Mouse (Mus musculus): ENCODE data around the gene Ccdc177. TPM values are rescaled to one million over a fixed set of nuclear protein-coding genes. Genes with fewer than 3 reads are reported as not detected.

Ccdc177 gene
- polyA plus RNA-seq, 1 experiment: 5.6 TPM

DNA sequence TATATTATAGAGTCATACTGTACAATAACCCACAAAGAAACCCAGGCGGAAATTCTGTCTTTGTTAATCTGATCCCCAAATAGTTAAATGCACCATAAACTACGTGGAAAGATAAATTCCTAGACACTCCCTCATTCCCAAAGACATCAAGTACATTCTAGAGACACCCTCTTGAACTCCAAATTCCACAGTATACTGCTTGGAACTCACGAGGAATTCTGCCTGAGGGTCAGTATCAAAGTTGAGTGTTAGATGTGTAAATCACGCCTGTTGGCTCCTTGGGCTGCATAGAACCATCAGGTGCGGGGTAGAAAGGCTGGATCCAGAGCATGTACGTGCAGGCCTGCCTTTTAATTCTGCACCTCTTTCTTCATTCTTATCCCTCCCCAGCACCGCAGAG, 14.3 kb upstream of the Ccdc177 start:
- Histone ChIP-seq H3K4me1 (ENCODE audit: control insufficient read depth, insufficient read depth, low read length) (no peaks in the 10 kb centered on the region), H3K27ac (ENCODE audit: insufficient read depth, low read length) (no peak overlapping the region), H3K4me3 (ENCODE audit: insufficient read depth, low read length) (no peak overlapping the region)
- TF ChIP-seq CTCF (IDR thresholded peaks at IDR 0.05; ENCODE audit: extremely low read depth, insufficient read depth, low read length) (no peak), POLR2A (IDR thresholded peaks at IDR 0.05; ENCODE audit: extremely low read depth, insufficient read depth, low read length) (no peak)

DNA sequence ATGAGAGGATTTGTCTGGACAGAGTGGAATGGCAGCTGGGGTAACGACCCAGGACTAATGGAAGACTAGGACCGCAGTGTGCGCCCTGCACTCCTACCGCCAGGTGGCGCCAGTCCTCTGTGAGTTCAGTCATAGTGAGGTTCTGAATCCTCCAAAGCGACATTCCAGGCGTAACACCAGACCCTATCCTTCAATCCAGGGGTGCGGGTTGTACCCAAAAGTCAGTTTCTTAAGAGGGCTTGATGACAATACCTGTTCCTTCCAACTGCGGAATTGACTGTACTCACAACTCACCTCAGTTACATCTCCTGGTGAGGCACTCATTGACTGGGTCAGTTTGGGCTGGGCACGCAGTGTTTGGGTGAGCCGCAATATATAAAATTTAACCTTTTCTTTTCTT, 9.2 kb upstream of the Ccdc177 start:
- Histone ChIP-seq H3K4me1 (ENCODE audit: control insufficient read depth, insufficient read depth, low read length) (no peaks in the 10 kb centered on the region), H3K27ac (ENCODE audit: insufficient read depth, low read length) (no peak overlapping the region), H3K4me3 (ENCODE audit: insufficient read depth, low read length) (no peak overlapping the region)
- TF ChIP-seq CTCF (IDR thresholded peaks at IDR 0.05; ENCODE audit: extremely low read depth, insufficient read depth, low read length): peak; percentile 91
- no peak for TF ChIP-seq POLR2A (IDR thresholded peaks at IDR 0.05; ENCODE audit: extremely low read depth, insufficient read depth, low read length)

DNA sequence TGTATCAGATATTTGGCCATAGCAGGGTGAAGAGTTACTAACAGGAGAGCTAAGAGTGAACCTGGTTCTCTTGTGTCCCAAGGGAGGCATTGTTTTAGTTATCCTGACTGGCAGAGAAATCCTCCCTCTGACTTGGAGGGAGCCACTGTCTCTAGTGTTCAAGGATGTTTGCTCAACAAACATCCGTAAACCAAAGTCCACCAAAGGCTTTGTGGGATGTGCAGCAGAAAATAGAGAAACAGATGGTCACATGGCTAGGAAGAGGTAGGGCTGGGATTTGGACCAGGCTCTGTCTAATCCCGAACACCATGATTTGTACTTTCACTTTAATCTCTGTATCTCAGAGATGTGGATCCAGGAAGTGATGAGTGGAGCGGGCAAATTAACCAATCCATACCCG, 3.6 kb upstream of the Ccdc177 start:
- TF ChIP-seq POLR2A (IDR thresholded peaks at IDR 0.05; ENCODE audit: extremely low read depth, insufficient read depth, low read length): no peak
- TF ChIP-seq CTCF (IDR thresholded peaks at IDR 0.05; ENCODE audit: extremely low read depth, insufficient read depth, low read length): no peak
- no peaks in the 10 kb centered on the region for H3K4me1 ChIP-seq (ENCODE audit: control insufficient read depth, insufficient read depth, low read length)
- H3K27ac ChIP-seq (ENCODE audit: insufficient read depth, low read length): no peak overlapping the region
- H3K4me3 ChIP-seq (ENCODE audit: insufficient read depth, low read length): no peak overlapping the region

DNA sequence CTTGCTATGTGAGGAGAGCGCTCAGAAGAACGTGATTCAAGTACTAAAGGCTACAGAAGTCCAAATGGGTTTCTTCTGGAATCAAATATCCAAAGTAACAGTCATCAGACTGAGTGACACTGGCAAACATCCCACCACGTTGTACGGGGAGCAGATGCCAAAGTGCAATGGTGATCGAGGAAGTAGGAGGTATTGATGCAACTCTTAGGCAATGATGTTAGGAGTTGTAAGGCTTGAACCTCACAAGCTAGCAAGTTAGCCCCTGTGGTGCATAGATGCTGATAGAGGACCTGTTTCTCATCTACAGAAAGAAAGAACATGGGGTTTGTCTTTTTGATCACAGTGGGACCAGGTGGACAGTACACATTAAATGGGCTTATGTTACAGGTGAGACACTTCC, 2.5 kb upstream of the Ccdc177 start:
- TF ChIP-seq POLR2A (IDR thresholded peaks at IDR 0.05; ENCODE audit: extremely low read depth, insufficient read depth, low read length) (no peak), CTCF (IDR thresholded peaks at IDR 0.05; ENCODE audit: extremely low read depth, insufficient read depth, low read length) (no peak)
- Histone ChIP-seq H3K4me1 (ENCODE audit: control insufficient read depth, insufficient read depth, low read length) (no peaks in the 10 kb centered on the region), H3K27ac (ENCODE audit: insufficient read depth, low read length) (no peak overlapping the region)

DNA sequence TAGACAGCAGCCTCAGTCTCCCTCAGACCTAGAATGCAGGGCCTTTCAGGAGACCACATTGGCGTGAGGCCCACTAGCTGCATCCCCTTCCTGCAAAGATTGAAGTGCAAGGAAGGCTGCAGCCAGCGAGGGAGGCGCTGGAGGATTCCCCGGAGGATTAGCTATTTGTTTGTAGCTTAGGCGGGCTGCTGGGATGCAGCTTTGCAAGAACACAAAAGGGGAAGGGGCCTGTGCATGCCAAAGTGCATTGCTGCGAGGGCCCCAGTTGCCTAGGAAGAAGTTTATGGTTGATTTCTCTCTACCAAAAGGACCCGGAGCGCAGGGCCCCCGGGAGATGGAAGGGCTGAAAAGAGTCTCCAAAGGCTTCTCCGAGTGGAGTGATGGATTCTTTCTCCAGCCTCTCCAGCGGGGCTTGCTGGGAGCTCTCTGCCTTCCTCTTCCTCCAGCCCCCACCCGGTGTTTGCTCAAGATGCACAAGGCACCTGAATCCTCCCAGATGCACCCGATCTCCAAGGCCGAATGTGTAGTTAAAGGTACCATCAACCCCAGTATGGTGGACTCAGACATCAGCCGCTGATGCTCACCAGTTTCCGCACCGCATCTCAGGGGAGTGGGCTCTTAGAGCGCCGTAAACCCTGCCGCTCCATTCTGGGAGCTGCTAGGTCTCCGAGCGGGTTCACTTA, 633 bp downstream of the Ccdc177 start:
- TF ChIP-seq CTCF (IDR thresholded peaks at IDR 0.05; ENCODE audit: extremely low read depth, insufficient read depth, low read length) (no peak), POLR2A (IDR thresholded peaks at IDR 0.05; ENCODE audit: extremely low read depth, insufficient read depth, low read length) (no peak)
- Histone ChIP-seq H3K4me3 (ENCODE audit: insufficient read depth, low read length) (peak overlapping the region; percentile 59), H3K27ac (ENCODE audit: insufficient read depth, low read length) (peak overlapping the region; percentile 42)

More for the DNA sequence above, 2.5 kb upstream of the Ccdc177 start:
- no peak overlapping the region for H3K4me3 ChIP-seq (ENCODE audit: insufficient read depth, low read length)

DNA sequence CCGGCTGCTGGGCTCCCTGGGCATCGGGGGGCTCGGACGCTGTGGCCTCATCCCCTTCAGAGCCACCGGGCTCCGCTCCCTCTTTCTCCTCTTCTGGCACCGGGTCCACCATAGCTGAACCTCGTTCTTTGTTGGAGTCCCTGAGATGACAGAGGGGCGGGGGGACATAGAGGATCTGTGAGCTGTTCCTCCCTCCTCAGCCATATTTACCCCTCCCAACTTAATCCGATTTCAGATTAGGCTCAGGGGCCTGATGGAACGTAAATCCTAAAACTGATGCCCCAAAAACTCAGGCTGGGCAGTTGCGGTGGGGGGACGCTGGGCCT, 1.1 kb downstream of the Ccdc177 start:
- H3K27ac ChIP-seq (ENCODE audit: insufficient read depth, low read length): peak overlapping the region; percentile 42
- H3K4me3 ChIP-seq (ENCODE audit: insufficient read depth, low read length): peak overlapping the region; percentile 59
- no peaks in the 10 kb centered on the region for H3K4me1 ChIP-seq (ENCODE audit: control insufficient read depth, insufficient read depth, low read length)
- TF ChIP-seq POLR2A (IDR thresholded peaks at IDR 0.05; ENCODE audit: extremely low read depth, insufficient read depth, low read length) (no peak), CTCF (IDR thresholded peaks at IDR 0.05; ENCODE audit: extremely low read depth, insufficient read depth, low read length) (no peak)

More for the DNA sequence above, 633 bp downstream of the Ccdc177 start:
- no peaks in the 10 kb centered on the region for H3K4me1 ChIP-seq (ENCODE audit: control insufficient read depth, insufficient read depth, low read length)

DNA sequence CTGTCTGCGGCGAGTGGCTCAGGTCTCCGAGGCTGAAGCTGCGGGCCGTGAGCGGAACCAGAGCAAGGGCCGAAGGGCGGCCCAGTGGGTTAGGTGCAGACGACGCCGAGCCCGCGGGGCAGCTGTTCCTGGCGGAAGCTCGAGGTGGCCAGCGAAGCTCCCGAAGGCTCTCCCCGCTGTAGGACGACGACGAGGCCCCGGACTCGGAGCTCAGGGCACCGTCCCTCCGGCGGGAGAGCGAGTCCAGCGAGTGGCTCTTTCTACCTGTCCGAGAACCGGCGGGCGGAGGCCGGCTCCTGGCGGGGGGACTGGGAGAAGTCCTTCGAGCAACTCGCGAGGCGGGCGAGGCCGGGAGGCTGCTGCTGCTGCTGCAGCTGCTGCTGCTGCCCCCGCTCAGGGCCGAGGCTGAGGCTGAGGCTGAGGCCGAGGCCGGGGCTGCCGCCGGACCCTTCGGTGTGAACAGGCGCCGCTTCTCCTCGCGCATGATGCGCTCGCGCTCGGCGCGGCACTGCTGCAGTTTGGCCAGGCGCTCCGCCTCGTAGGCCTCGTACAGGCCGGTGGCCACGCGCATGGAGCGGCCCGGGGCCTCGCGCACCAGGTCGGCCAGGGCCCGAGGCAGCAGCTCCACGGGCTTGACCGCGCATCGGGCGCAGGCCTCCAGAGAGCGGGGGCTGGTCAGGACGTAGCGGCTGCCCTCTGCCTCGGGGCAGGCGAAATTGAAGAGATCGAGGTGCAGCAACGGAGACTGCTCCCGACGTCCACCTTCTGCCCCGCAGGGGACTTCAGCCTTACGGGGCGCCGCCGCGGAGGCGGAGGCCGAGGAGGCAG, 1.7 kb downstream of the Ccdc177 start:
- Histone ChIP-seq H3K4me1 (ENCODE audit: control insufficient read depth, insufficient read depth, low read length) (no peaks in the 10 kb centered on the region), H3K27ac (ENCODE audit: insufficient read depth, low read length) (peak overlapping the region; percentile 42)

DNA sequence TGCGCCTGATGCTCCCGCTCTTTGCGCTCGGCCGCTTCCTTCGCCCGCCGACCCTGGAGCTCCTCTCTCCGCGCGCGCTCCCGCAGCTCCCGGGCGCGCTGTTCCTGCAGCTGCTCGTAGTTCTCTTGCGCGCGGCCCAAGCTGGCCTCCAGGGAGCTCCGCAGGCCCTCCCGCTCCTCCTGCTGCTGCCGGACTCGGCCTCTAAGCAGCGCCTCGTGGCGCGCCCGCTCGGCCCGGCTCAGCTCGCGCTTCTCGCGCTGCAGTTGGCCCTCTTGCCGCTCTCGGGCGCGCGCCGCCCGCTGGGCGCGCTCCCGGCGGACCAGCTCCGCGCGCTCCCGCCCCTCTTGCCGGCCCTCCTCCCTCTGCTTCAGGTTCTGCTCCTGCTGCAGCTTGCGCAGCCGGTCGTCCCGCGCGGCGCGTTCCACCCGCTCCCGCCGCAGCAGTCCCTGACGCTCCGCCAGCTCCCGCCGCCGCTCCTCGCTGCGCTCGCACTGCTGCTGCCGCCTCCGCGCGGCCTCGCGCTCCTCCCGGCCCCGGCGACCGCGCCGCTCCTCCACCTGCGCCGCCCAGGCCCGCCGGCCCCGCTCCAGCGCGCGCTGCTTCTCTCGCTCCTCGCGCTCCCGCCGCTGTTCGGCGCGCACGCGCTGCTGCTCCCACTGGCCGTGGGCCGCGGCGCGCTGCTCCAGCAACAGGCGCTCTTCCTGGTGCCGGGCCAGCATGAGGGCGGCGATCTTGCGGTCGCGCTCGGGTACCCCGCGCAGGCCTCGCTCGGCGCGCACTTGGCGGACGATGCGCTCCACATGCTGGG, 2.5 kb downstream of the Ccdc177 start:
- H3K27ac ChIP-seq (ENCODE audit: insufficient read depth, low read length): no peak overlapping the region
- TF ChIP-seq CTCF (IDR thresholded peaks at IDR 0.05; ENCODE audit: extremely low read depth, insufficient read depth, low read length) (no peak), POLR2A (IDR thresholded peaks at IDR 0.05; ENCODE audit: extremely low read depth, insufficient read depth, low read length) (no peak)
- H3K4me1 ChIP-seq (ENCODE audit: control insufficient read depth, insufficient read depth, low read length): no peaks in the 10 kb centered on the region
- H3K4me3 ChIP-seq (ENCODE audit: insufficient read depth, low read length): no peak overlapping the region

More for the DNA sequence above, 1.7 kb downstream of the Ccdc177 start:
- TF ChIP-seq POLR2A (IDR thresholded peaks at IDR 0.05; ENCODE audit: extremely low read depth, insufficient read depth, low read length) (no peak), CTCF (IDR thresholded peaks at IDR 0.05; ENCODE audit: extremely low read depth, insufficient read depth, low read length) (no peak)
- peak overlapping the region; percentile 59 for H3K4me3 ChIP-seq (ENCODE audit: insufficient read depth, low read length)

DNA sequence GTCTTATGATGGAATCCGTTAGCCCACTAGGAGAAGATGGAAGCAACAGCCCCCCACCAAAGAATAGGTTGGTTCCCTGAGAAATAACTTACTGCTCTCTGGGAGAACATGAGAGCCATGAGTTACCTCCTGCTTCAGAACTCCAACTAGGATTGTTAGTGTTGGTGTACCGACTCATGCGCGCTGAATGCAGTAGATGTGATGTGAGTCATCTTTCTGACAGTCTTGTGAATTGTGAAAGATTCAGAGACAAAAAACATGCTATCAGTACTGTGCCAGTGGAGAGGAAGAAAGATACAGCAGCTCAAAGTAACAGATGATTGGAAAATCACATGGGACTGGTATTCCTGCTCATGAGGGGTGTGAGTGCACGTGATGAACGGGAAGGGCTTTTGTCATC, 8.9 kb downstream of the Ccdc177 start:
- H3K4me3 ChIP-seq (ENCODE audit: insufficient read depth, low read length): no peak overlapping the region
- TF ChIP-seq POLR2A (IDR thresholded peaks at IDR 0.05; ENCODE audit: extremely low read depth, insufficient read depth, low read length) (no peak), CTCF (IDR thresholded peaks at IDR 0.05; ENCODE audit: extremely low read depth, insufficient read depth, low read length) (no peak)
- H3K4me1 ChIP-seq (ENCODE audit: control insufficient read depth, insufficient read depth, low read length): 0 out of 2 replicates have a peak, but pooled peaks cover 1% of the 10 kb centered on the region
- no peak overlapping the region for H3K27ac ChIP-seq (ENCODE audit: insufficient read depth, low read length)
